Mouse (Mus musculus) heart, embryonic 15.5 days (tissue): ENCODE measurements around the gene Mustn1. TPM values are rescaled to one million over a fixed set of nuclear protein-coding genes. Genes with fewer than 3 reads are reported as not detected.

ENCODE experiments used
- ATAC-seq: fragments of 200-750 bp; cut with Nextera tagmentation; replicated peaks from 2 replicates; pipeline ENCODE4 v1.8.0; 2017; ENCODE audit warnings: low read depth, moderate TSS enrichment; ENCODE audit not compliant: insufficient number of reproducible peaks, insufficient read depth, low FRiP score
- H3K27ac ChIP-seq: fragments of 300-500 bp; sonication (generic); 2 replicates; pipeline ENCODE4 v1.5.1; 2015; ENCODE audit warnings: mild to moderate bottlenecking, inconsistent platforms
- H3K27me3 ChIP-seq: fragments of 300-500 bp; sonication (generic); 2 replicates; pipeline ENCODE4 v1.6.1; 2015; ENCODE audit warnings: inconsistent platforms
- H3K36me3 ChIP-seq: fragments of 300-500 bp; sonication (generic); 2 replicates; pipeline ENCODE4 v1.6.1; 2015; ENCODE audit warnings: mild to moderate bottlenecking, inconsistent platforms
- H3K4me1 ChIP-seq: fragments of 300-500 bp; sonication (generic); replicated peaks from 2 replicates; pipeline ENCODE4 v1.6.1; 2015; ENCODE audit warnings: inconsistent platforms
- H3K4me2 ChIP-seq: fragments of 300-500 bp; sonication (generic); 2 replicates; pipeline ENCODE4 v1.6.1; 2015; ENCODE audit warnings: inconsistent platforms, mild to moderate bottlenecking, moderate library complexity
- H3K4me3 ChIP-seq: fragments of 300-500 bp; sonication (generic); 2 replicates; pipeline ENCODE4 v1.5.1; 2015; ENCODE audit warnings: mild to moderate bottlenecking, inconsistent platforms
- H3K9ac ChIP-seq: fragments of 300-500 bp; sonication (generic); 2 replicates; pipeline ENCODE4 v1.6.1; 2015; ENCODE audit warnings: mild to moderate bottlenecking, inconsistent platforms
- H3K9me3 ChIP-seq: fragments of 300-500 bp; sonication (generic); replicated peaks from 2 replicates; pipeline ENCODE4 v1.6.1; 2016; ENCODE audit warnings: inconsistent platforms
- WGBS: fragments of 180-500 bp; shearing (Covaris S2); methylation state at CpG from one replicate; pipeline ENCODE4 v1.1.7; 2015; ENCODE audit warnings: mixed read lengths; 5-methylcytosine and 5-hydroxymethylcytosine counted together
- polyA plus RNA-seq: library from polyadenylated mRNA; unstranded; fragments of >200 nt; fragmentation: Nextera tagmentation; extraction: Ambion mirVana; gene quantifications from 2 replicates; pipeline ENCODE4 v1.2.1, GENCODE M21; 2015

Mustn1 gene
- polyA plus RNA-seq, 1 experiment from 2014 or later = 3.9 TPM

DNA sequence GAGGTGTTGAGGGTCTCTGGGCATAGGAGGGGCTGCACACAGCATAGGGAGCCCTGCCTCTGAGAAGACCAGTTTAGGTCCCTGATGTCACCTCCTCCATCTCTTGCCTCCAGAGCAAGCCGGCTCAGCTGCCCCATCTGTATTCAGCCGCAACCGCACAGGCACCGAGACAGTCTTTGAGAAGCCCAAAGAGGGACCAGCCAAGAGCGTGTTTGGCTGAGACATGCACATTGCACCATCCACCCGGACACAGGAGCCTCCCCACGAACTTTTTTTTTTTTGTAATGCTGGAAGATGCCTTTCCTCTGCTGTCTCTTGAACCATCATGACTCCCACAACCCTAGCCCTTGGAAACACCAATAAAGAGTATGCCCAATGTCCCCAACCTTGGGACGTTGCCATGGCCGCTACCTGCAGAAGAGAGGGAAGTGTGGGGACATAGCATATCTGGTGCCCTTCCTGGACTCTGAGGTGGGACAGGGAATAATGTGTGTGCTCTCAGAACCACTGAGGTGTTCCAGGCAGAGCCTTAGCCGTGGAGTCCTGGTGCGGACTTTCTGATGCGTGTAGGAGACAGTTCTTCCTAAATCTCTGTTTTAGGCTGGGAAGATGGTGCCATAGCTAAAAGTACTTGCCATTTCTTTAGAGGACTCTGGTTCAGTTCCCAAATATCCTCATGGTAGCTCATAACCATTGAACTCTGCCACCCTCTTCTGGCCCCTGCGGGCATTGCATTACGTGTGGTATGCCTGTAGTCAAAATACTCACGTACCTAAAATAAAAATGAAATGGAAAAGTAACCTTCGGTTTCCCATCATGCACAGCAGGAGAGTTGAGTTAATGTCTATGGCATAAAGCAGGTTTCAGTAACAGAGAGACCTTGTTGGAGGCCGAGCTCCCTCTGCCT lies 2.1 kb downstream of the Mustn1 start:
- H3K4me3 ChIP-seq = no peak overlapping the region
- H3K9me3 ChIP-seq = no peaks in the 10 kb centered on the region
- H3K4me1 ChIP-seq = peaks cover 20% of the 10 kb centered on the region
- H3K4me2 ChIP-seq = no peak overlapping the region
- no peaks in the 10 kb centered on the region for H3K27me3 ChIP-seq
- no peak overlapping the region for H3K9ac ChIP-seq
- no peak for ATAC-seq
- no peak overlapping the region for H3K27ac ChIP-seq
- WGBS = 76% methylated on average over 17 of the region's 17 CpGs
- no peaks in the 10 kb centered on the region for H3K36me3 ChIP-seq

DNA sequence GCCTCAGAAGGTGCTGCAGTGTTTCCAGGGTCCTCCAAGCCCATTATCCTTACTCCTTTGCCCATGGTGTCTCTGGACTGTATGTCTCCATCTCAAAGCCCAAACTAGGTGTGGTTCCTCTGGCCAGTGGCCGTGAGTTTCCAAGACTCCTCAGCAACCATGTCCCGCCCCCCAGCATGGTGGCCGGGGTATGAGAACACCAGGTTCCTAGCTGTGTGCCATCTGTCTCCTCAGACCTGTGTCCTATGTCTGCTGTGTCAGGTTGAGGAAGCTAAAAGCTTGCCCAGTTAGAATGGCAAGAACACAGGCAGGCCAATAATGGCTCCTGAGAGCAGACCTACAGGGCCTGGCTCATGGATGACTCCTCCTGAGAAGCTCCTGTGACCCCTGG lies 2.7 kb downstream of the Mustn1 start:
- Histone ChIP-seq H3K4me3 (no peak overlapping the region), H3K4me2 (no peak overlapping the region), H3K4me1 (peaks cover 20% of the 10 kb centered on the region), H3K9ac (no peak overlapping the region), H3K27ac (no peak overlapping the region), H3K27me3 (no peaks in the 10 kb centered on the region), H3K36me3 (no peaks in the 10 kb centered on the region), H3K9me3 (no peaks in the 10 kb centered on the region)
- ATAC-seq = no peak
- 92% methylated on average over 3 of the region's 3 CpGs for WGBS

DNA sequence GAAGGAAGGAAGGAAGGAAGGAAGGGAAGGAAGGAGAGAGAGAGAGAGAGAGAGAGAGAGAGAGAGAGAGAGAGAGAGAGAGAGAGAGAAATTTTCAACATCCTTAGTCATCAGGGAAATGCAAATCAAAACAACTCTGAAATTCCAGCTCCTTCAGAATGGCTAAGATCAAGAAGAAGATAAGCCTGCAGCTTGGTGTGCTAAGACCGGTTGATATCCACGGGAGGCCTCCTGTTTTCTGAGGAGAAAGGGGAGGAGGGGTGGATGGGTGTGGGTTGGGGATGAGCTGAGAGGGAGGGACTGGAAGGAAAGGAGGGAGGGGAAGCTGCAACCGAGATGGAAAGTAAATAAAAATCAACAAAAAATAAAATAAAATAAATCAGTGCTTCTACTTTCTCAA lies 6.3 kb downstream of the Mustn1 start:
- 13% methylated on average over 3 of the region's 3 CpGs for WGBS

DNA sequence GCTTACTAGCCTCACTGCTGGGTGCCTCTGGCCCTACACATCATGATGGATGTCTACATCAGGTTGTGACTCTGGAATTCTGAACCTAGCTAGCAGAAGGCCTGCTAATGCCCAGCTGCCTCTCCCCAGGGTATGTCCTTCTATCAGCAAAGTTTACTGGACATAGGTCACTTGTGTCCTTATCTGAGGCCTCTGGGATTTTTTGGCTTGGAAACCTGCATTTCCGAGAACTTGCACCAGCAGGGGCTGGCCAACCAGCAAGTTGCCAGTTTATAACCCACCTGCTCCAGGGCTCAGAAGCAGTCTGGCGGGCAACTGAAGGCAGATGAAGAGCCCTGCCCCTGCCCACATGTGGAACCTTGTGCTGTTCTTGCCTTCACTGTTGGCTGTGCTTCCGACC lies 7.2 kb downstream of the Mustn1 start, which contains the start of gene Itih4:
Gene Itih4, plus strand, starts transcription at position 273 of the 400 bp plus-strand sequence.
- Histone ChIP-seq H3K4me1 (peaks cover 8% of the 10 kb centered on the region), H3K27me3 (no peaks in the 10 kb centered on the region), H3K4me2 (no peak within 1 kb of the TSS), H3K4me3 (no peak within 1 kb of the TSS), H3K27ac (no peak within 1 kb of the TSS), H3K9ac (no peak within 1 kb of the TSS), H3K36me3 (no peaks in the 10 kb centered on the region), H3K9me3 (no peaks in the 10 kb centered on the region)
- WGBS = 63% methylated on average over 3 of the region's 3 CpGs
- ATAC-seq = no peak

More for the DNA sequence above, 6.3 kb downstream of the Mustn1 start:
- no peak overlapping the region for H3K27ac ChIP-seq
- H3K4me2 ChIP-seq = no peak overlapping the region
- ATAC-seq = no peak
- no peak overlapping the region for H3K9ac ChIP-seq
- no peaks in the 10 kb centered on the region for H3K36me3 ChIP-seq
- H3K4me1 ChIP-seq = peaks cover 8% of the 10 kb centered on the region
- H3K4me3 ChIP-seq = no peak overlapping the region
- no peaks in the 10 kb centered on the region for H3K9me3 ChIP-seq
- no peaks in the 10 kb centered on the region for H3K27me3 ChIP-seq

DNA sequence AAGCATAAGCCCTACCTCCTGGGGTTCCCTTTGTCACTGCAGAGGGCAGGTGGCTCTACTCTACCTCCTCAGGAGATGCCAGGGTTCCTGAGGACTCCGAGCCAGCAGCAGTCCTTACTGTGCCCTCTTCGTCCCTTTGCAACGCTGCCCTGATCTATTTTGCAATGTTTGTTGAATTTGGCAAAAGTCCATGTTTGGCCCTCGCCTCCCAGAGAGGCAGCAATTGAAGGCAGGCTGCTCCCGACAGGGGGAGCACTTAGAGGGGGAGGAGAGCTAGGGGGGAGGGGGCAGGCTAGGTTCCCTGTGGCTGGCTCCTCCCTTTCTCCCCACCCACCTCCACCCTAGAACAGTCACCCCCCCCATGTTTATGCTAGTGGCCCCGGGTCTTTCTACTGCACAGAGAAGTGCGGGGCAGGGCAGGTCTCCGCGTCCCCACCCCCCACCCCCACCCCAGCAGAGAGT lies 9.3 kb downstream of the Mustn1 start:
- H3K27ac ChIP-seq = no peak overlapping the region
- no peak overlapping the region for H3K9ac ChIP-seq
- no peak overlapping the region for H3K4me3 ChIP-seq
- no peaks in the 10 kb centered on the region for H3K9me3 ChIP-seq
- WGBS = 9% methylated on average over 9 of the region's 9 CpGs
- H3K4me1 ChIP-seq = peaks cover 8% of the 10 kb centered on the region
- H3K4me2 ChIP-seq = peak overlapping the region; percentile 36; the same call in 1 of the 2 replicates
- no peaks in the 10 kb centered on the region for H3K27me3 ChIP-seq
- ATAC-seq = no peak
- no peaks in the 10 kb centered on the region for H3K36me3 ChIP-seq

DNA sequence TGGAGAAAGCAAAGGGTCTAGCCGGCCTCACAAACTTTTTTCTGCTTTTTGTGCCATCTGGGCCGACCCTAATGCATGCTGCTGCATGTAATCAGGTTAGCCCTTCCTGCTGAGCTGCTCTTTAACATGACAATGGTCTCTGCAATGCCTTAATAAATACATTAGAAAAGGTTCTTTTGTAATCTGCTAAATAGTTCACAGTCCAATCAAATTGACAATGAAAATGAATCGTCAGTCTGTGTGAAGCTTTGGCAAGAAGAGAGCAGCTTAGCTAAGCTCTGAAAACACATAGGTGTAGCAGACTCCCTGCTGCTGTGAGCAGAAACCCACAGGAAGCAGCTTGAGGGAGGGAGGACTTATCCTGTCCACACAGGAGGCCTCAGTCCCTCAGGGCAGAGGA lies 21.0 kb downstream of the Mustn1 start:
- H3K4me2 ChIP-seq = no peak overlapping the region
- H3K9ac ChIP-seq = no peak overlapping the region
- no peaks in the 10 kb centered on the region for H3K4me1 ChIP-seq
- H3K9me3 ChIP-seq = no peaks in the 10 kb centered on the region
- no peak for ATAC-seq
- no peaks in the 10 kb centered on the region for H3K36me3 ChIP-seq
- no peaks in the 10 kb centered on the region for H3K27me3 ChIP-seq
- WGBS = 61% methylated on average over 3 of the region's 3 CpGs
- no peak overlapping the region for H3K4me3 ChIP-seq
- H3K27ac ChIP-seq = no peak overlapping the region

DNA sequence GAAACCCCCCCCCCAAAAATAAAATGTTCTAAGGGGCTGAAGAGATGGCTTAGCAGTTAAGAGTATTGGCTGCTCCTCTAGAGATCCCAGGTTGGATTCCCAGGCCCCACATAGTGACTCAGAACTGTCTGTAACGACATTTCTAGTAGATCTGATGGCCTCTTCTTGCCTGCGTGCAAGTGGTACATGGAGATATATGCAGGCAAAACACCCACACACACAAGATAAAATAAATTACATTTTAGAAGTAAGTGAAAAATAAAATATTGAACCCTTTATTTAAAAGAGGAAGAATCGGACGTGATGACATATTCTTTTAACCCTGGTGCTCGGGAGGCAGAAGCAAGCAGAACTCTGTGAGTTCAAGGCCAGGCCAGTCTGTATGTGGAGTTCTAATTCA lies 23.6 kb downstream of the Mustn1 start:
- no peak for ATAC-seq
- Histone ChIP-seq H3K27me3 (no peaks in the 10 kb centered on the region), H3K36me3 (no peaks in the 10 kb centered on the region), H3K9ac (no peak overlapping the region), H3K27ac (no peak overlapping the region), H3K9me3 (no peaks in the 10 kb centered on the region), H3K4me2 (no peak overlapping the region), H3K4me1 (no peaks in the 10 kb centered on the region), H3K4me3 (no peak overlapping the region)
- WGBS = 76% methylated on average over 5 of the region's 5 CpGs

DNA sequence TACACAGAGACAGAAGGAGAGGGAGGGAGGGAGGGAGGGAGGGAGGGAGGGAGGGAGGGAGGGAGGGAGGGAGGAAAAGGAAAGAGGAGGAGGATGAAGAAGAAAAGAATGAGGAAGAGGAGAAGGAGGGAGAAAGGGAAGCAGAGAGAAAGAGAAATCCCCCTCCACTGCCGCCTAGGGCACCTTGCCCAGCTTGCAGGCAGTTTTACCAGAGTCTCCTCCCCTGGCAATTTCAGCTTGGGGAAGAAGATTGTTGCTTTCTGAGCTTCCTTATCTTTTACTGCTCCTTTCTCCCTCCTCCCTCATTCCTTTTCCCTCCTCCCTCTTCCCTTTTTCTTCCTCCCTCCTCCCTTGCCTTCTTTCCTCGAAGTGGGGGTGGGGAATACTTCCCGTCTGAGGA lies 24.0 kb downstream of the Mustn1 start:
- Histone ChIP-seq H3K9me3 (no peaks in the 10 kb centered on the region), H3K4me2 (no peak overlapping the region), H3K27ac (no peak overlapping the region), H3K4me3 (no peak overlapping the region), H3K4me1 (no peaks in the 10 kb centered on the region), H3K9ac (no peak overlapping the region), H3K36me3 (no peaks in the 10 kb centered on the region), H3K27me3 (no peaks in the 10 kb centered on the region)
- ATAC-seq = no peak
- 61% methylated on average over 3 of the region's 3 CpGs for WGBS

DNA sequence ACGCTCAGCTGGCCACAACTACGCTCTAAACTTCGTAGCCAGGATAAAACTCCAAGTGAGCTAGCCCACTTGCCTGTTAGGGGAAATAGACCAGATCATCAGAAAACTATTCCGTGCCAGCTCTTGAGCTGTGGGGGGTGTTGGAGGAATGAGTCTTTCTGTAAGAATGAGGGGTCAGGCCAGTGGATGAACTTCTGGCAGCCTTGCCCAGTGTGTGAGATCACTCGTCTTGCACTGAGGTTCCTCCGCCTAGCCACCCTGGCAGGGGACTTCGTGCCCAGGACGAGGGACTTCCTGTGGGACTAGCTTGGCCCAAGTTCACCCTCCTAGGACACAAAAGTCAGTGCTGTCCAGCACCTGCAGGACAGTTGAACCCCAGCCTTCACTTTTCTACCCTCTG lies 25.3 kb downstream of the Mustn1 start:
- 75% methylated on average over 8 of the region's 8 CpGs for WGBS
- H3K4me2 ChIP-seq = no peak overlapping the region
- H3K27me3 ChIP-seq = no peaks in the 10 kb centered on the region
- ATAC-seq = no peak
- H3K4me3 ChIP-seq = no peak overlapping the region
- no peak overlapping the region for H3K27ac ChIP-seq
- no peaks in the 10 kb centered on the region for H3K4me1 ChIP-seq
- no peak overlapping the region for H3K9ac ChIP-seq
- H3K9me3 ChIP-seq = no peaks in the 10 kb centered on the region
- H3K36me3 ChIP-seq = no peaks in the 10 kb centered on the region

DNA sequence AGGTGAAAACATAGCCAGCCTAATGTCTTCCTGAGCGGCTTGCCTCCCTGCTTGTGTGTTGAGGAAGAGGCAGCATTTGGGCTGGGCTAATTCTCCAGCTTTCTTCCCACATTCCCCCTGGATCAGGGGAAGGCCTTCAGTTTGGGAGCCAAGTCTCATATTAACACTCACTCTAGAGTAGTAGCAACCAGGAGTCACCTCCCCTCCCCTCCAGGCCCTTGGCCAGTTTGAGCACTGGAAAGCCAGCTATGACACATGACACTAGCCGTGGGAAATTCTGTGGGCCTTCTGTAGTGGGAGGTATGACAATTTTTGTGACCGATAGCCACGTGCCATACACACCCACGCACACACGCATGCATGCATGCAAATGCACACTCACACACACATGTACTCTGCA lies 27.0 kb downstream of the Mustn1 start:
- WGBS = 77% methylated on average over 6 of the region's 6 CpGs
- Histone ChIP-seq H3K9me3 (no peaks in the 10 kb centered on the region), H3K27me3 (no peaks in the 10 kb centered on the region), H3K9ac (no peak overlapping the region), H3K27ac (no peak overlapping the region), H3K4me1 (no peaks in the 10 kb centered on the region), H3K4me2 (no peak overlapping the region), H3K36me3 (no peaks in the 10 kb centered on the region), H3K4me3 (no peak overlapping the region)
- no peak for ATAC-seq

DNA sequence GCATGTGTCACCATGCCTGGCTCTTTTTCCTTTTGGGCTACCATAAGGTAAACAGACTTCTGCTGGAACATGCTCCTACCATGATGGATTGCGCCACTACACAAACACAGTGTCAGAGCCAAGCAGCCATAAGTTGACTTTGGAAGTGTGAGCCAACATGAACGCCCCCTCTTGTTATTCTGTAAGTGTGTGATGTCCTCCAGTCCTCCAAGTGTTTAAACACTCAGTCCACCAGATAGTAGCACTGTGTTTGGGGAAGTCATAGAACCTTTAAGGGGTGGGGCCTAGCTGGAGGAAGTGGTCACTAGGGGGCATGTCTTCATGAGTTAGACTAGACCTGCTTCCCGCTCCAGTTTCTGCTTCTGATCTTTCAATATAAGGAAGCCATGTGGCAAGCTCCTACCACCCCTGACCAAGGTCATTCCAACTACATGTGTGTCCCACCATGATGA lies 28.8 kb downstream of the Mustn1 start:
- H3K36me3 ChIP-seq = no peaks in the 10 kb centered on the region
- WGBS = 74% methylated on average over 3 of the region's 3 CpGs
- no peak overlapping the region for H3K4me3 ChIP-seq
- no peaks in the 10 kb centered on the region for H3K9me3 ChIP-seq
- H3K27ac ChIP-seq = no peak overlapping the region
- no peak overlapping the region for H3K9ac ChIP-seq
- H3K27me3 ChIP-seq = no peaks in the 10 kb centered on the region
- H3K4me2 ChIP-seq = no peak overlapping the region
- 0 out of 2 replicates have a peak, but pooled peaks have one; percentile 35 for ATAC-seq
- H3K4me1 ChIP-seq = no peaks in the 10 kb centered on the region

DNA sequence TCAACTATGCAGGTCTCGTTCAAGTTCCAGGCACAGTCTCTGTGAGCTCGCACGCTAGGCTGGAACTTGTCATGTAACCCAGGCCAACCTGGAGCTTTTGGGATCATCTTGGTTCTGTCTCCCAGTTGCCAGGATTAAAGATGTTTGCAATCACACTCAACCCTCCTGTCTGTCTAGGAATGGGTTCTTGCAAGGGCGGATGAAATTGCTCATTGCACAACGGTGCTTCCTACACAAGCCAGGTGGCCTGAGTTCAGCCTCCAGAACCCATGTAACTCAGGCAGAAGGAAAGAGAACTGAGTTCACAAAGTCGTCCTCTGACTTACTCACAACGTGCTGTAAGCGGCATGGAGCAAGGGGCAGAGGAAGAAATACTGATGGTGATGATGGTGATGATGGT lies 32.1 kb downstream of the Mustn1 start:
- Histone ChIP-seq H3K9me3 (no peaks in the 10 kb centered on the region), H3K9ac (no peak overlapping the region), H3K27me3 (no peaks in the 10 kb centered on the region), H3K4me3 (no peak overlapping the region), H3K4me1 (no peaks in the 10 kb centered on the region), H3K36me3 (no peaks in the 10 kb centered on the region), H3K27ac (no peak overlapping the region), H3K4me2 (no peak overlapping the region)
- WGBS = 87% methylated on average over 8 of the region's 8 CpGs
- ATAC-seq = no peak
